Mouse (Mus musculus) intestine, embryonic 14.5 days (tissue): ENCODE measurements at regions not wholly inside any gene's neighbourhood (a gene's known extent, or its start where the extent isn't known, plus 50 kb on each side); places are given as distances from the start of the nearest gene placed in this dataset.

Source experiments
- ATAC-seq: fragments of 200-750 bp; cut with Nextera tagmentation; replicated peaks from 2 replicates; pipeline ENCODE4 v1.8.0; 2017; ENCODE audit warnings: low read depth, moderate number of reproducible peaks, moderate TSS enrichment, moderate library complexity; ENCODE audit not compliant: low FRiP score, low TSS enrichment
- DNase-seq: peaks from one replicate; pipeline ENCODE4 v3.0.0-alpha.2; 2018; ENCODE audit warnings: low spot score
- H3K27ac ChIP-seq: fragments of 300-500 bp; sonication (generic); 2 replicates; pipeline ENCODE4 v1.5.1; 2014; ENCODE audit warnings: low read depth, mild to moderate bottlenecking, control low read depth
- H3K27me3 ChIP-seq: fragments of 300-500 bp; sonication (generic); replicated peaks from 2 replicates; pipeline ENCODE4 v1.6.1; 2014; ENCODE audit warnings: low read length, control low read depth; ENCODE audit not compliant: control insufficient read depth, insufficient read depth
- H3K36me3 ChIP-seq: fragments of 300-500 bp; sonication (generic); 2 replicates; pipeline ENCODE4 v1.6.1; 2014; ENCODE audit warnings: low read length, control low read depth; ENCODE audit not compliant: control insufficient read depth, insufficient read depth
- H3K4me1 ChIP-seq: fragments of 300-500 bp; sonication (generic); replicated peaks from 2 replicates; pipeline ENCODE4 v1.6.1; 2014; ENCODE audit warnings: low read length, control low read depth, mixed read lengths; ENCODE audit not compliant: control insufficient read depth, insufficient read depth
- H3K4me2 ChIP-seq: fragments of 300-500 bp; sonication (generic); 2 replicates; pipeline ENCODE4 v1.6.1; 2014; ENCODE audit warnings: low read length
- H3K4me3 ChIP-seq: fragments of 300-500 bp; sonication (generic); 2 replicates; pipeline ENCODE4 v1.5.1; 2014; ENCODE audit warnings: low read depth, low read length, control low read depth, mixed read lengths
- H3K9ac ChIP-seq: fragments of 300-500 bp; sonication (generic); 2 replicates; pipeline ENCODE4 v1.6.1; 2014; ENCODE audit warnings: mild to moderate bottlenecking, low read length
- H3K9me3 ChIP-seq: fragments of 300-500 bp; sonication (generic); 2 replicates; pipeline ENCODE4 v1.6.1; 2016; ENCODE audit warnings: low read length, control low read depth; ENCODE audit not compliant: control insufficient read depth
- WGBS: fragments of 180-500 bp; shearing (Covaris S2); extraction: QIAGEN DNeasy Blood & Tissue Kit; methylation state at CpG from one replicate; pipeline ENCODE4 v1.1.7; 2014; 5-methylcytosine and 5-hydroxymethylcytosine counted together

GRCm38 (mm10) chr1:183595306-183595705 is 177.3 kb downstream of the Hhipl2 start:
- 84% methylated on average over 5 of the region's 5 CpGs for WGBS
- no peak overlapping the region for H3K9ac ChIP-seq
- H3K27ac ChIP-seq: no peak overlapping the region
- no peak overlapping the region for H3K4me3 ChIP-seq
- no peak overlapping the region for H3K4me2 ChIP-seq
- no peaks in the 10 kb centered on the region for H3K4me1 ChIP-seq
- H3K9me3 ChIP-seq: no peaks in the 10 kb centered on the region
- no peaks in the 10 kb centered on the region for H3K27me3 ChIP-seq
- no peak for DNase-seq
- ATAC-seq: no peak
- no peaks in the 10 kb centered on the region for H3K36me3 ChIP-seq

DNA sequence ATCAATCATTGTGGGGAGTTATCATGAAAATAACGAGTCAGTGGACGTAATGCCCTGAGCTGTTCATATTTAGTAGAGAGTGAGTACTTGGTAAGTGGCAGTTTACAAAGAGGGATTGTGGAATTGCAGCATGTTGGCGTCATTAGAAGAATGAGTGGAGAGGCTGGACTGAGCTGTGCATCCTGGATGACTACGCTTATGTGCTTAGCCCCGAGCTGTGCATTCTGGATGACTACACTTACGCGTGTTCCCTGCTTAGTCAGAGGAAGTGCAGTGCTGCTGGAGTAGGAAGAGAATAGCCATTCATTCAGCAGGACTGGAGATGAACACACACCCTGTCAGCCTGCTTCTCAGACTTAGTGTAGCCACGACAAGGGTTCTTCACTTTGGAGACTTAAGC is 182.5 kb downstream of the Hhipl2 start:
- Histone ChIP-seq H3K9ac (no peak overlapping the region), H3K27ac (no peak overlapping the region), H3K4me1 (no peaks in the 10 kb centered on the region), H3K27me3 (no peaks in the 10 kb centered on the region), H3K4me3 (no peak overlapping the region), H3K36me3 (no peaks in the 10 kb centered on the region), H3K4me2 (no peak overlapping the region), H3K9me3 (no peaks in the 10 kb centered on the region)
- no peak for ATAC-seq
- DNase-seq: no peak
- WGBS: 76% methylated on average over 8 of the region's 8 CpGs

- ATAC-seq: no peak
- Histone ChIP-seq H3K4me3 (no peak overlapping the region), H3K4me1 (no peaks in the 10 kb centered on the region), H3K9me3 (no peaks in the 10 kb centered on the region), H3K27ac (no peak overlapping the region), H3K36me3 (no peaks in the 10 kb centered on the region), H3K4me2 (no peak overlapping the region), H3K9ac (no peak overlapping the region), H3K27me3 (no peaks in the 10 kb centered on the region)
- 63% methylated on average over 8 of the region's 8 CpGs for WGBS
- DNase-seq: no peak
Measured at GRCm38 (mm10) chr1:183611966-183612694, 194.1 kb downstream of the Hhipl2 start.

- 82% methylated on average over 9 of the region's 9 CpGs for WGBS
- Histone ChIP-seq H3K4me3 (no peak overlapping the region), H3K4me2 (no peak overlapping the region), H3K9ac (no peak overlapping the region), H3K27me3 (no peaks in the 10 kb centered on the region), H3K36me3 (no peaks in the 10 kb centered on the region), H3K9me3 (no peaks in the 10 kb centered on the region), H3K27ac (no peak overlapping the region), H3K4me1 (no peaks in the 10 kb centered on the region)
- no peak for ATAC-seq
- no peak for DNase-seq
Measured at GRCm38 (mm10) chr1:183619451-183620059, 201.5 kb downstream of the Hhipl2 start.

- no peaks in the 10 kb centered on the region for H3K27me3 ChIP-seq
- H3K9me3 ChIP-seq: no peaks in the 10 kb centered on the region
- ATAC-seq: no peak
- no peaks in the 10 kb centered on the region for H3K4me1 ChIP-seq
- H3K4me2 ChIP-seq: no peak overlapping the region
- no peak overlapping the region for H3K9ac ChIP-seq
- H3K4me3 ChIP-seq: no peak overlapping the region
- H3K36me3 ChIP-seq: no peaks in the 10 kb centered on the region
- no peak for DNase-seq
- 53% methylated on average over 4 of the region's 4 CpGs for WGBS
- H3K27ac ChIP-seq: no peak overlapping the region
Measured at GRCm38 (mm10) chr1:183622341-183622740, 204.3 kb downstream of the Hhipl2 start.

GRCm38 (mm10) chr1:183624266-183624665 is 206.3 kb downstream of the Hhipl2 start:
- H3K36me3 ChIP-seq: no peaks in the 10 kb centered on the region
- H3K27me3 ChIP-seq: no peaks in the 10 kb centered on the region
- no peak overlapping the region for H3K4me3 ChIP-seq
- ATAC-seq: no peak
- no peak overlapping the region for H3K27ac ChIP-seq
- 57% methylated on average over 1 of the region's 1 CpGs for WGBS
- DNase-seq: no peak
- no peak overlapping the region for H3K4me2 ChIP-seq
- no peaks in the 10 kb centered on the region for H3K4me1 ChIP-seq
- no peak overlapping the region for H3K9ac ChIP-seq
- H3K9me3 ChIP-seq: no peaks in the 10 kb centered on the region

DNA sequence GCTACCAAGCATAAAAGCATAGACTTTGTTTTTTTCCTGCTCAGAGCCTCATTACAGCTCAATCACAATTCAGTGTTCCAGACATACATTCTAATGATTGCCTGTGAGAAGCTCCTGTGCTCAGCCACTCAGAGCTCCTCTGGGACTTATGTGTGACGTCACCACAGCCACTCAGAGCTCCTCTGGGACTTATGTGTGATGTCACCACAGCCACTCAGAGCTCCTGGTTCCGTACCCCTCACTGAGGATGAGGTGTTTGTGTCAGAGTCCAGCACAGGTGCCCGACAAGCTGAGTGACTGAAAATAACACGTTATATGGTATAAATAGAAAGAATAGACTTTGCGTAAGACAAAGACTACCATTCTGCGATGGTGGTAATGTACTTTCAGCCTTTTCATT is 215.8 kb downstream of the Hhipl2 start:
- H3K27ac ChIP-seq: no peak overlapping the region
- DNase-seq (no peak), ATAC-seq (no peak)
- no peak overlapping the region for H3K9ac ChIP-seq
- WGBS: 82% methylated on average over 6 of the region's 6 CpGs
- no peaks in the 10 kb centered on the region for H3K4me1 ChIP-seq
- H3K4me2 ChIP-seq: no peak overlapping the region
- no peaks in the 10 kb centered on the region for H3K36me3 ChIP-seq
- H3K9me3 ChIP-seq: no peaks in the 10 kb centered on the region
- no peaks in the 10 kb centered on the region for H3K27me3 ChIP-seq
- no peak overlapping the region for H3K4me3 ChIP-seq

DNA sequence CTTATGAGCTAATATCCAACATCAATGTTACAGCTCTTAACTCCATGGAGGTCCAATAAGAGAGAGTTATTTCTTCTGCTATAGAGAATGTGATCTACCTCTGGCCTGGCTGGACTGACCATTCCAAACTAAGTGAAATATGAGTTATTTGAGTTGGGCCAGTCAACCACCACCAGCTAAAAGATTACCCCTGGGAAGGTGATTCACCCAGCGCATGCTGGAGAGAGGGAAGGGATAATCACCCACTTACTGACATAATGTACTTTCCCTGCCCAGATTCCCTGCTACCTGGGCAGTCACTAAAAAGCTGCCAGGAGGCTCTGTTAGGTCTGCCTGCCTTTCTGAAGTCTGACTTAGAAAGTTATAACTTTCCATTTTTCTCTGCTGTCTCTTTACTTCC is 216.8 kb downstream of the Hhipl2 start:
- Histone ChIP-seq H3K27ac (no peak overlapping the region), H3K4me1 (no peaks in the 10 kb centered on the region; the same call in 1 of the 2 replicates), H3K36me3 (no peaks in the 10 kb centered on the region), H3K9me3 (no peaks in the 10 kb centered on the region), H3K4me2 (no peak overlapping the region), H3K9ac (no peak overlapping the region), H3K27me3 (no peaks in the 10 kb centered on the region), H3K4me3 (no peak overlapping the region)
- WGBS: 86% methylated on average over 1 of the region's 1 CpGs
- DNase-seq (no peak), ATAC-seq (no peak)

DNA sequence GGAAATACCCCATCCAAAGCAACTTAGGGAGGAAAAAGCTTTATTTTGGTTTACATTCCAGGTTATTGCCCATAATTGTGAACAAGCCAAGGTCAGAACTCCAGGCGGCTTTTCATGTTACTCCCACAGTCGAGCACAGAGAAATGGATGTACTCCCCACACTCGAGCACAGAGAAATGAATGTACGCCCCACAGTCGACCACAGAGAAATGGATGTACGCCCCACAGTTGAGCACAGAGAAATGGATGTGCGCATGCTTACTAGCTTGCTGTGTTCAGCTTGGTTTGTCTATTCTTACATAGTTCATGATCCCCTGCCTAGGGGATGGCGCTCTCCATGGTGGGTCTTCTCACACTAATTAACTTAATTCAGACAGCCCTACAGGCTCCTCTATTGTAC is 219.2 kb downstream of the Hhipl2 start:
- WGBS: 92% methylated on average over 8 of the region's 8 CpGs
- DNase-seq (no peak), ATAC-seq (no peak)
- no peaks in the 10 kb centered on the region; the same call in 1 of the 2 replicates for H3K4me1 ChIP-seq
- H3K27ac ChIP-seq: no peak overlapping the region
- no peak overlapping the region for H3K4me3 ChIP-seq
- no peak overlapping the region for H3K4me2 ChIP-seq
- H3K27me3 ChIP-seq: no peaks in the 10 kb centered on the region
- H3K9me3 ChIP-seq: no peaks in the 10 kb centered on the region
- H3K36me3 ChIP-seq: no peaks in the 10 kb centered on the region
- no peak overlapping the region for H3K9ac ChIP-seq
